Mouse (Mus musculus) kidney, postnatal 10 days (tissue): ENCODE measurements at regions not wholly inside any gene's neighbourhood (a gene's known extent, or its start where the extent isn't known, plus 50 kb on each side); places are given as distances from the start of the nearest gene placed in this dataset.

ENCODE experiments used
- DNase-seq: peaks from one replicate; pipeline ENCODE4 v3.0.0; 2021; ENCODE audit warnings: mixed read lengths

DNA sequence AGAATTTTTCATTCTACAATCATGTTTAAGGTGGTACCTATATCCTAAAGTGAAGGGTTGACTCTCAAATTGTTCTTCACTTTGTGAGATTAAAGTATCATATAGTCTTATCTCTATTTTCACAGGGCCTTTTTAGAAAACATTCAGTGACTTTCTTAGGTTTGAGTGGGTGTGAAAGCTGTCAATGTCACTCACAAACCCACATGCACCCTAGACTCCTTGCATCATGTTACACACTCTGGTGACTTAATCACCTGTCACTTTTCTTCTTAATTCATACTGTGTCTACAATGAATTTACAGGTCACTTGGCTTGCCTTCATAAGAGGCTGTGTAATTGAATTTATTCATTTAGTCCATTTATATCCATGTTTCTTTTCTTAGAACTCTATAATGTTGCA lies 1026.8 kb upstream of the Alcam start:
- DNase-seq: no peak

DNA sequence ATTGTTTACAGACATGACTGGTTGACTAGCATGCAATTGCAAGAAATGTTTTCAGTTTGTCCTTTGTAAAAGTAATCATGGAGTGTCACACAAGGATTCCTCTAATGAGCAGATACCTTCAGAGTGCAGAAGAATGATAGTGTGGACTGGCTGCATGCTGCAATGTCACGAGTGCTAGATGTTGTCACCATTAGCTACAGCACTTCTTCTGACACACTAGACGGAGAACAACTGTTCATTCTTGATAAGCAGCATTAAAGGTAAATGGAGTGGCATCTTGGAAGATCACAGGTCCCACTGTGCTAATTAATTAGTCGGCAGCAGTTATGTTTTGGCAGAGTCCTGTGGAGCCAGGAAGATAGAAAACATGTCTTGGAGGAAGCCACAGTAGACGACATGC lies 985.6 kb upstream of the Alcam start:
- DNase-seq: no peak

DNA sequence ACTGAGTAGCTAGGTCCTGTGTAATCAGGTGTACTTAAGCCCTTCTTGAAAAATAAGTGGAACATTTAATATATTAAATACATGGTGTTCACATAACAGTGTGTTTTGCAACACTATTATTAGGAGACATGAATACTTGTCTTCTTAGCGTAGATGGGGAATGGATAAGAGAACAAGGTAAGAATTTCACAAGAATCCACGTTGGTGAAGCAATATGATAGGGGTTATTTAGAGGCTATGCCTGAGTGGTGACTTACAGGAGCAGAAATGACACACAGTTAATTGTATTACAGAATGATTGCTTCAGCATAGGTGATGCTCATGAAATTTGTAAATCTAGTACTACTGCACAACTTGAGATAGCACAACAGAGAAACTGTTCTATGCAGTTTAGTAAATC lies 964.5 kb upstream of the Alcam start:
- DNase-seq: no peak

DNA sequence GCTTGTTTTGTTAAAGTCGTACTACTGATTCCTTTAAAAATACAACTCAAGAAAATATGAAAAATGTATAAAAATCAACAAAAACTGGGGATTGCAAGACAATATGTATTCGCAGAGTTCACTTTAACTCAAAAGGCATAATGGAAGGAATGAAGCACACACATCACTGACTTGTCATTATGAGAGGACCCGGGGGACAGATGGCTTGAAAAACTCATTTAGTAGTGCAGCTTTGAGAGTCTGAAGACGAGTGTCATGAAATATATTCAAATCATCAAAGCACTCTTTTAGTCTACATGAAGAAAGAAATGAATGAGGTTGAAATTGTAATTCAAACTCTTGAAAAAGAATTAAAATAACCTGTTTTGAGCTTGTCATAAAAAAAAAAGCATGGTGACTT lies 931.3 kb upstream of the Alcam start:
- DNase-seq: no peak

DNA sequence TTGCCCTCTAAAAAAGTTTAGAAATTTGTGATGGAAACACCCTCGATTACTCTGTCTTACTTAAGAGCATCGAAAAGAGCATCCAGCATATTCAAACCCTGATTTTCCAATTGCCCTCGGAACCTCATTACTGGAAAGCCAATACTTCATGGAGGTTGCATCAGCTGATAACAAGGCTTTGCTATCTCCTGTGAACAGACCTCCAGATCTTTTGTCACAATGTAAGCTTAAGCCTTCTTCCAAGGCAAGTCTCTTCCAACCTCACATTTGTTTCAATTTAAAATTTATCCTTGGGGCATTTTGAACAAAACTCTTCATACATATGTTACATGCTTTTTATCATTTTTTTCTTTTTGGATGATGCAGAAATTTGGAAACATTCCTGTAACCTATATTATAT lies 888.3 kb upstream of the Alcam start:
- DNase-seq: no peak

DNA sequence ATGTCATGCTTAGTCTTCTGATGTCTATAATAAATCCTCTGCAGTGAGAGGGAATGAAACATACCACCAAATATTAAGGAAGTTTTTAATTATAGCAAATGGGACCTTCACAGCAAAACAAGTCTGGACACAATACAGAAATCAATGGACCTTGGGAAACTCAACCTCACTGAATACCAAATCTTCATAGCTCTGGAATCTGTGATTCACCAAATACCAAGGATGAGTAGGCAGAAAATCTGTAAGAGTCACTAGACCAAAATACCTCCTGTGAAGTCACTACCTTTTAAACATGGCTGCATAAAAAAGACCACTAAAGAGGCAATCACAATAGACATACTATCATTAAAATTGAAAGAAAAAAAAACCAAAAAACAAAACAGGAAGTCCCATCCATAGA lies 872.5 kb upstream of the Alcam start:
- DNase-seq: no peak

DNA sequence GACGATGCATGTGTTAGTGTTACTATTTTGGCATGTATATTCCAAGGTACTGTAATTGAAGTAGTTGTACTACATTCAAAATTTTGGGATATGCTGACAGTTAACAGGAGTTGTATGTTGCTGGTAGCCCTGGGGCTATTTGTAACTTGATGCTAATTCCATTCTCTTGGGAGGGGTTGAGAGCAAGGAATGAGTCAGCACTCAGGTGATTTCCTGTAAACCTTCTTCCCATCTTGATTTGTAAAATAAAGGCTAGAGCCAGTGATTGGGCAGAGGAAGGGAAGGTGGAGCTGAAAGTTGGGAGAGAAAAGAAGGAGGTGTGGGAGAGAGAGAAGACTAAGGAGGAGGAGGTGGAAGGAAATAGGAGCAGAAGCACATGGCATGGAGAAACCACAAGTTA lies 838.2 kb upstream of the Alcam start:
- DNase-seq: no peak

DNA sequence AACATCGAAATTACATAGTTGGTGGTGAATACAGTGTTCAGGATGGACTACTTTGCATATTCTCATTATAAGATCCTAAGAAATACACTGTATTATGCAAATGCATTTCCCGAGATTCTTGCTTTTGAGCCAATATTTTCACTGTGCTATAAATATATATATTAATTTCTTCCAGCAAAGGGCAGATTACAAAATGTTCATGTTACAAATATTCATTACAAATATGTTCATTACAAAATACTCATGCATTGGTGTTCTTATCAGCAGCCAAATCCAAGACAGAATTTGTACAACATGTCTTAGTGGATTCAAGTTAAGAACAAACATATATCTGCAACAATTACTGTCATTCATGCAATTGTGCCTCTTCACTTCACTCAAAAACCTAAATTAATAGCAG lies 828.1 kb upstream of the Alcam start:
- no peak for DNase-seq

DNA sequence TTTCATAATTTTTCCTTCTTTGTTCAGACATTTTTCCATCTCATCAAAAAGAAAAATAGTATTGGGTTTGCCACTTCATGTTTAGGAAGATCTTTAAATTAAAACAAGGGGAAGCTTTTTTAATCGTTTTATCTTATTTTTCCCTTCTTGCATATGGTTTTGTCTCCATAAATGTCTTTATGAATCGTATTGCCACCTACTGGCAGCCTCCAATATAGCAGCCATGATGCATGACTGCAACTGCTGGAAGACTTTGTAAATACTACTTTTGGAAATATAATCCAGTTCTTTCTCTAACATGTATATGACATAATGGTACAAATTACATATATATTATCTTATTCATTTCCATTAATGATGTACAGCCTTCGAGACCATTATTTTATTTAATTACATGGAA lies 812.2 kb upstream of the Alcam start:
- DNase-seq: peak; percentile 86

DNA sequence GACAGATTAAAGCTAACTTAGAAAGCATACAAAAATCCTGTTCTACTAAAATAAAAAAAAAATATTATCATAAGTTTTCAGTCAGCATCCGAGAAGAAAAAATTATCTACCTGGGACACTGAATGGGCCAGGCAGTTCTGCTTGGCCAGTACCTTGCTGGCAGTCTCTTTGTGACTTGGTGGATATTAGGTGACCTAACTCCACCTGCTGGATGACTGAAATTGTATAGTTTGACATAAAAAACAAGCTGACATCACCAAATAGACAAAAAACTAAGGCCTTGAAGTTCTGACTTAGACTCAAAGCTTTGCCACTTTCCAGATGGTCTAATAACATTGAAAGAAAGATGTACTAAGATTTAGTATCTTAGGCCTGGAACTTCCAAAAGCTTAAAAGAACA lies 791.5 kb upstream of the Alcam start:
- DNase-seq: no peak

DNA sequence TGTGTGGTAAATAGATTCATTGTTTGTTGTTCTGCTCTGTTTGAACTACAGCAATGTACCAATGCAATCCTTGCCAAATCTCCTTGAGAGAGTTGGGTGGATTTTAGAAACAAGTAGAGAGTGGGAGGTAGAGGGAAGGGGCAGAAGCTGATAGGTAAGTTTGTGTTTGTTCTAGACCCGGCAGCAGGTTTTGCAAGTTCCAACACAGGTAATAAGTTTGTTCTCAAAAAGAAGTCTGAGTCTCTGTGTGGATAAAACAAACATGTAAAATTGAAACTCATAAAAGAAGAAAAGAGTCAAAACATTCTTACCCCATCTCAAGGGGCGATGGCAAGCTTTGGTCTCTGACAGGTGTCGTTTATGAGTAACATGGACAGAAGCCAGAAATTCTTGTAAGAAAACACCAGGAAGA lies 788.3 kb upstream of the Alcam start:
- DNase-seq: no peak

DNA sequence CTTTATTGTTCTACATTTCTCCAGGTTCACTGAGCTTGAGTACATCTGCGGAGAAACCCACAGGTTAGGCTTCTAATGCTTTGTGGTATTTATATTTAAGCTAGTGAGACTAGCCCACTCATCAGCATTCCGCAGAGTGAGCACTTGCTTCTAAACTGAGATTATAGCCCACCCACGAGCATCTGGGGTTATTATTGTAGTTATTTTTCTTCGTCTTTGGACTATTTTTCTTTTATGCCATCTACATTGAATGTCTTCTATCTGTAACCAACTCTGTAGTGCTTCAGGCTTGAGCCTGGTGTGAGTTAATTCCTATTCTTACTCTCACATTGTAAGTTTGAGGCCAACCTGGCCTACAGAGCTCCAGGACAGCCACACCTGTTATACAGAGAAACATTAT lies 765.0 kb upstream of the Alcam start:
- no peak for DNase-seq

DNA sequence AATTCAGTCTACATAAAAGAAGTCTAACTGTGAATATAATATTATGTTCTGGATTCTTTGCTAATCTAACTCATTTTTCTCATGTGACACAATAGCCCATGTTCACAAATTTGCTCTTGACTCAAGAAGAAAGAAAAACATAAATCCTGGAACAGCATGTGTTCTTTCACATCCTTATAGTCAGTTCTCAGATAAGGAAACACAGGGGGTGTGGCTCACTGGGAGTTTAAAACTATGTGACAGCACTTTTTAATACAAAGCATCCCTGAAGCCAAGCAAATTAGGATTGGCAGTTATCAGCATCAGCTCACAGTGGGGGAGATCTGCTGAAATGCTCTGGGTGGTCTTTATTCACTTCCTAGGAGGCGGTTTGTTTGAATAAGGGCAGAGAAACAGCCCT lies 747.6 kb upstream of the Alcam start:
- DNase-seq: no peak

DNA sequence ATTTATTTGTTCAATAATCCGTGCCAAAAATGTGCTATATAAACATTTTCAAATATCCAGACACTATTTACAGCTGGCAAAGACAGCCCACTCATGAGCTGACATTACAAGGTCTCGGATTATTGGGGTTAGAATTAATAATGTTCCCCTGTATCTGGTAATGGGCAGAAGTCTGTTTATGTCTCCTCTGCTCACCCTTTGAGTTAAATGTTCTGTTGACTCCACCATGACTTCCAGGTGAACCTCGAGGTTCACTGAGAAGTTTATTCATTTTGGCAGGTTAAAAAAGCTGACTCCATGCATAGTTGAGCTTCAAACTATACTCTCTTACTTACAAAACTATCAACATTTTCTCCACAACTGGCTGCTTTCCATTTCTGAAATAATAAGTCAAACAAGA lies 732.6 kb upstream of the Alcam start:
- DNase-seq: no peak

DNA sequence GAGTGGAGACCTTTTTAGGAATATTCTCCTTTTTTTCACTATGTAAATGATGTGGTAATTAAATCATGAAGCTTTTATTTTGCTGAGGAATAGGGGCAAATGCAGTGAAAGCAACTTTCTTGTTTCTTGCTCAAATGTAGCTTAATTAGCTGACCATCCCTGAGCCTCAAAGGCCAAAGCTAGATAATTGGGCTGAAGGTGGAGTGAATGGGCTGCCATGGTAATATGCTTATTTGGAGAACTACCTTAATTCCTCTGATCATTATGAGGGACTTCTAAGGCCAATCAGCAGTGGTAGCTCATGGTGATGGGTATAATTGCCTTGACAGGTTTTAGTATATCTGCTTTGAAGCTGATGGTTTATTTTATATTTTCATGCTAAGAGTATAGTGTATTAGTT lies 702.5 kb upstream of the Alcam start:
- DNase-seq: no peak

DNA sequence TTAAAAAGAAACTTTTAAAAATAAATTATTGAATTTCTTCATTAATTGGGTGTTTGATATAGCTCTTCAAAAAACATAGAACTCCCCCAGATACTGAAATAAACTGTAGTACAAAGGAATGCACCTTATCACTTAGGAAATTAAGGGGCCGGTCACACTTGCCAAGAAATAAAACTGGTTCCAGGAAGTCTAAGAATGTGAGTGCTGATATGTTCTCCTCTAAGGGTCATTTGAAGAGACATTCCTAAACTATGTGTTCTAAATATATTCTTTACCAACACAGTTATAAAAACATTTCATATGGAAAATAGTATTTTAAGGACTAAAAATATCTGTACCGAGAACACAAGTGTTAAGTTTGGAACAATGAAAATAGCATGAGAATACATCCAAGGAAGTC lies 676.8 kb upstream of the Alcam start:
- no peak for DNase-seq

DNA sequence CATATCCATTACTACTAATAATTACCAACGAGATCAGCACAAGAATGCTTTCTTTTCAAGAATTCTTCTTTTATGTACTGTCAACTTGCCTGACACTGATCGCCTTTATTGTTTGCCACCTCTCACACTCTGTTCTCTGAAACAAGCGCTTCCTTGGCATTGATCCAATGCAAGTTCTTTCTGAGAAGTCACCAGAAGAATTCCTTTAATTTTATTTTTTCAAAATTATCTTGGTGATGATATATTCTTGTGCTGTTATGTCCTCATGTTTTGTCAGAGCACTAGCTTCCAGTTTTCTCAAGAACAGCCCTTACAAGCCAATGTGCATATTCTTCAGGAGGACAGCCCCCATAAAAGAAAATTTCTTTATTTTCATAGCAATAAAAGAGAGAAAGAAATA lies 654.9 kb upstream of the Alcam start:
- DNase-seq: no peak

DNA sequence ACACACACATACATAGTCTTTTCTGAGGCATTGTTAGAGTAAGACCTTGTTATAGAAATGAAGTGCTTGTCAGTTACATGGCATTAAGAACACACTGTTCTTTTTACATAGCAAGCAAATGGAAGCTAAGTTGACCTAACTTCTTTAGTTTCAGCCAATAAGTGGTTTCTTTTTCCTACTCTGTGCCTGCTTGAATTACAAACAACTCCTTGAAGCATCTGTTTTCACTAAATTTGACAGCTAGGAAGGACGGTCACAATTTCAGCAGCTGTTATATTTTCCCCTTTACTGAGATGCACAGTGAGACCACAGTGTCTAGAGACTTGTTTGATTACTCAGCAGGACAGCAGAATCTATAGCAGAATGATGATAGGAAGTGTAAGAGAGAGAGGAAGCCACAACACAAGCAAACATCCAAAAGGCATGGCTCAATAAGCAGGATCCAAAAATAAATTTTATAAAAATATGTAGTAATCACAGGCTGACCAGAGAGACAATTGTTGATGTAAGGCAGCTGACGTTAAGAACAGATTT lies 641.6 kb upstream of the Alcam start:
- no peak for DNase-seq

DNA sequence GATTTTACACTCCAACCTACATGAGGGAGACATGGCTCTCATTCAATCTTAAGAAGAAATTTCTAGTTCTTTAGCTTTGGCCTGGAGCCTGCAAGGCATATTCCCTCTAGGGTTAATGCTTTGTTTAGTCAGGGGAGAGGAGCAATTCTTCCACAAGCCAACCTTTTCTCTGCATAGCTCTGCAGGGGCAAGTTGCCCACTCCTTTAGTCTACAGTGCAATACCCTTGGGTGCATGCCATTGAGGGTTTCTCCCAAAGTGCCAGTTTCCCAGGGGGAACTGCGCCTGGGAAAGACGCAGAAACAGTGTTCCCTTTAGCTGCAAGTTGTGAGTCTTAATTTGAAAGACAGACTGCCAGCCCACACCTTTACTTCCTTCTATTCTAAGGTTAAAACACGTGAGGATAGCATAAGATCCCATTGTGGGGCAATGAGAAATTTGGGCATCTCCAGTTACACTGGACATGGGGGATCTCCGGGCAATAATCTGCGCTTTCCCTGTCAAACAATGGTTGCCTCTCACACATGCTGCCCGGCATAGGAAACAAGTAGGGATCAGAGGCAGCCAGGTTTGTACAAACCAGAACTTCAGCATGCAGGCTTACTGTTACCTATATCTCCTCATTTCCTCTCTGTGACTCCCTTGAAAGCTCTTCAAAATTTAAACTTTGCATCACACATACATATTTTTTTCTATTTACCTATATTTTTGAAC lies 620.1 kb upstream of the Alcam start:
- no peak for DNase-seq

DNA sequence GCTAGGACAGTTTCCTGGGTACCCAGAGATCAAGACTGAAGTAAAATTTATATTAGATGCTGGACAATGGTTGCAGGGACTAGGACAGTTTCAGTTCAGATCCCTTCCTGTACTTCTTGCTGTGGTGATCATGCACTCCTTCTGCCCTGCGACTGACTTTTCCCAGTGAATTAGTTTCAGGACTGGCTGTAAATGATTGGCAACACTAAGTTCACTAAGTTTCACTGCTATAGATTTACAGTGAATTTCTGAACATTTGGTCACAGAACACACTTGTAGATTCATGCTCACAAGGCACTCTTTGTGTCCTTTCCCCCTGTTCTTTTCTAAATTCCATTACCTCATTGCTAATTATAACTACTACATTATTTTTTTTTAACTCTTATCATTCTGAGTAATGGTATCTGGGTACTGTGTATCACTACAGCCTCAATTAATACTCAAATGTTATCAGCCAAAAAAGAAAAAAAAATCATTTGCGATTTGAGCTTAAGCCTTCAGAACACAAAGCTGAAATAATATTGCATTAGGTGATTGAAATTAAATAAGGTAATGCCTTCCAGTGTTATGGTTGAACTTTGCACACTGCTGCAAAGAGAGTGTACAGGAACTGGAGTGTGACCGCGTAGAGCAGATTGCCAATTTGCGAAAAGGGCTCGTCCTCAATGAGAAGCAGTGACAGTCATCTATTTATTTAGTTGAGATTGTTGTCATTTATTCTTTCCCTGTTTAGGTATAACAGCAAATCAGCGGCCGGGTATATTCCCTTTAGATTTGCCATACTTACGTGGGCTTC lies 618.2 kb upstream of the Alcam start:
- DNase-seq: no peak

DNA sequence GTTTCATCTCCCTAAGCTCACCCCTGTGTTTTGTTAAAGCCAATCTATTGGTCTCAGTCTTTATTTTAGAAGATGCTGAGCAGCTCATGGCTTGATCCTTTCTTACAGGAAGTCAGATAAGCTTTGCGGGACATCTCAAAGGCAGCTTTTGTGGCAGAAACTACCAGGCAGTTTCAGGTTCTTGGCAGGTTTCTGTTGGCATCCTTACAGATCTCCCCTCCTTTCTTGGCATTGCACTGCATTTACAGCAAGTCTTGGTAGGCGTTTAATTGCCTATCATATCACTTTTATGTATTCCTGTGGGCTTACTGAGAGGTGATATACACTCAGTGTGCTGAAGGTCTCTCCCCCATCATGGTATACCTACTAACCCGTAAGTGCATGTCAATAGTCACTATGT lies 610.3 kb upstream of the Alcam start:
- DNase-seq: no peak

DNA sequence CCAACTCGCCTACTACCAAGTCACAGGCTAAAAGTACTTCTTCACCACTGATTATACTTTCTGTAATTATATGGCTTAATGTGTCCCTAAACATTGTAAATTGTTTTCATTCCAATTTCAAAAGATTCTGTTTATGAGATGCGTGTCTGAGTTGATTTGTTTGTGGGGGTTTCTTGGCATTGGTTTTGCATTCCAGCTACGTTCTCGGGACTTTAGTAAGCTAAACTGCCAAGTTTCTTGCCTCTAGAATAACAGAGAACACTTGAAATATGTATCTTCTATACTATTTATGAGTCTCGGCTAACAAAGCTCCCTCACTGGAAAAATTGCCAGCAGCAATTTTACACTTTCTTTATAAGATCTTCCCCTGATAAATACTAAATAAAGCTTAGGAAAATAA lies 609.2 kb upstream of the Alcam start:
- DNase-seq: no peak

DNA sequence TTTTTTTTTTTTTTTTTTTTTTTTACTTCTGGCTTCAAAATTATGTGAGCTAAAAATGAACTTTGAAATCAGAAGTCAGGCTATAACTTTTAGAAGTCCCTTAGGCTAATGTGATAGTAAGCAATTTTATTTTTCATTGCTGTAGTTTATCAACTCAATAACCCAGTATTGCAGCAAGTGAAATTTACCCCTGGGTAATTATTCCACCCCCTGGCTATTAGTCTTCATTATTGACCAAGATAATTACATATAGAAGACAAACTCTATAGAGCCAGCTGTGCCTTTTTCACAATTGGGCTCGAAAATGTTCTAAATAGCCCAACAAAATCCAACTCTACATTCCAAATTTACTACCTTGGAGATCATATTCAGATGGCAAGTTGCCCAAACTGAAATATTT lies 572.2 kb upstream of the Alcam start:
- DNase-seq: no peak

DNA sequence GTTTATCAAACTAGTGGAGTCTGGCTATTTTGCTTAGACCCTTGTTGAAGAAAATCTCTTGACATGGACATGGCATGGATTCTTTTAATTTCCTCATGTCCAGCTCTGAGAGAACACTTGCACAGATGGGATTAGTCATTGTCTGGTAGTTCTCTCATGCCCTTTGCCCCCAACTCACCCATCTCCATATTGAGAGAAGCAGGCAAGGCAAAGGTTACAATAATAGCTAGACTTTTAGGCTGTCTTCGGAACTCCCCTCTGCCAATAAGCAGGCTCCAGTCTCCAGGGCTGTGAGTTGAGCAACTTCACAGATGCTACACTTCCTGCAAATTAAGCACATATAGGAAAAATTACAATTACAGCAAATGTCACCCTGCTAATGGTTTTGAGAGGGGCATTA lies 558.0 kb upstream of the Alcam start:
- no peak for DNase-seq
